Mouse (Mus musculus): ENCODE data around the gene Ddah2.

DNA sequence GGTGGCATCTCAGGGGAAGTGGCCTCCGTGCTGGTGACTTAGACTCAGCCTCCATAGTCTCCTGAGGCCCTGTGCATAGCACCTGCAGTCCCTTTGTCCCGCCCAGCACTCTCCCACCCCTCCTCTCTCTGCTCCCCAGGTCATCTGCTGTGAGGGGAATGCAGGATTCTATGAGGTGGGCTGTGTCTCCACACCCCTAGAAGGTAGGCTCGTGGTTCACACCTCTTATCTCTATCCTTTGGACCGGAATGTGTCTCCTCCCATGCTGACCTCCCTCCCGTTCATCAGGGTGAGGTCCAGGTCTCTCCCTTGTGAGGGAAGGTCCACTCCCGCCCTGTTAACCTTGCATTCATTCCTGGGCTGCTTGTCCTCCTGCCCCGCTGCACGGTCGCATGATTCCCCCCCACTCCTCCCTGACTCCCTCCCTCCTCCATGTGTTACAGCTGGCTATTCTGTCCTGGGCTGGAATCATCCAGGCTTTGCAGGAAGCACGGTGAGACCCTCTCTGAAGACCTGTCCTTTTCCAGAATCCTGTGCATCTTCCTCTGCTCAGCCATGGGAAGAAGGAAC is 41.4 kb downstream of the Ddah2 start:
- TF ChIP-seq GATA1 (IDR thresholded peaks at IDR 0.05; ENCODE audit: borderline replicate concordance, low read length) (no peak), CTCF (IDR thresholded peaks at IDR 0.05; ENCODE audit: low read depth, low read length) (no peak), POLR2AphosphoS5 (IDR thresholded peaks at IDR 0.05; ENCODE audit: insufficient replicate concordance, low read depth, low read length) (no peak), GATA2 (IDR thresholded peaks at IDR 0.05; ENCODE audit: borderline replicate concordance, low read depth, low read length) (no peak)
